Mouse (Mus musculus): ENCODE measurements around the gene Foxp1.

- TF ChIP-seq POLR2AphosphoS2 (IDR thresholded peaks at IDR 0.05; ENCODE audit: insufficient read length, low read depth) (no peak), E2F4 (IDR thresholded peaks at IDR 0.05; ENCODE audit: insufficient read depth) (no peak), POLR2A (IDR thresholded peaks at IDR 0.05; ENCODE audit: insufficient read length, low read depth) (no peak), MYOG (IDR thresholded peaks at IDR 0.05; ENCODE audit: control insufficient read depth in 1 of 3, insufficient read depth in 1 of 3, insufficient read length in 2 of 3, low read depth in 2 of 3) (no peak), MYOD1 (IDR thresholded peaks at IDR 0.05; ENCODE audit: control insufficient read depth in 1 of 3, insufficient read length in 2 of 3, low read depth in 2 of 3) (no peak), USF1 (IDR thresholded peaks at IDR 0.05; ENCODE audit: low read depth) (no peak), REST (IDR thresholded peaks at IDR 0.05; ENCODE audit: insufficient read depth, insufficient read length) (no peak), TCF12 (IDR thresholded peaks at IDR 0.05; ENCODE audit: insufficient read depth, poor library complexity, severe bottlenecking) (no peak), MAX (IDR thresholded peaks at IDR 0.05; ENCODE audit: low read depth) (no peak), SRF (IDR thresholded peaks at IDR 0.05; ENCODE audit: control insufficient read depth, insufficient read length, low read depth) (no peak), CEBPB (IDR thresholded peaks at IDR 0.05; ENCODE audit: insufficient read depth, poor library complexity, severe bottlenecking) (no peak), TCF3 (IDR thresholded peaks at IDR 0.05; ENCODE audit: insufficient read length, low read depth) (no peak)
Measured at GRCm38 (mm10) chr6:99056379-99056778, 466.1 kb downstream of the Foxp1 start.
